Mouse (Mus musculus) gastrocnemius, adult 18-20 months (tissue): ENCODE data around the gene Ccnd1. TPM values are rescaled to one million over a fixed set of nuclear protein-coding genes. Genes with fewer than 3 reads are reported as not detected.
"Not testable (repeated sequence)": the region's sequence is repeated elsewhere in the genome, so short reads cannot be mapped to it uniquely, and the experiment has no call there.

Experiments
- DNase-seq: peaks from one replicate; pipeline ENCODE4 v3.0.0; 2021; ENCODE audit warnings: low spot score
- total RNA-seq, 2 experiments: library from RNA; stranded (reverse); gene quantifications; 2 replicates each; pipeline ENCODE4 v1.2.3; 2021

Gene Ccnd1
- total RNA-seq, 2 experiments from 2014 or later: 3.2 to 9.1 TPM

DNA sequence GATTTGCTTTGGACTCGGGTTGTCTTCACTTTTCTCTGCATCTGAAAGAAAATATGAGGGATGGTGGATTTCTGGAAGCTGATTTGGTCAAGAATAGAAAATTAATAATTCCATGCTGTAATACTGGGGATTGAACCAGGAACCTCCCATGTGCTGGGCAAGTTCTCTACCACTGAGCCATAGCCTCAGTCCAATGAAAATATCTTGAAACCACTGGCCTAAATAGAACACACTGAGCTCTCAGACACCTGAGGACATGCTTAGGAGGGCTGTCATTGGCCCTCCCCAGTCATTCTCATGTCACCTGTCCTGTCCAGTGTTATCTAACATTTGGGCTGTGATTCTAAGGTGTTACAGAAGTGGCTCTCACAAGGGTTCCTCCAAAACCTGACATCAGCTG, 28.6 kb downstream of the Ccnd1 start:
- no peak for DNase-seq

- no peak for DNase-seq
Observed at GRCm38 (mm10) chr7:144908705-144909104, 31.0 kb downstream of the Ccnd1 start.

DNA sequence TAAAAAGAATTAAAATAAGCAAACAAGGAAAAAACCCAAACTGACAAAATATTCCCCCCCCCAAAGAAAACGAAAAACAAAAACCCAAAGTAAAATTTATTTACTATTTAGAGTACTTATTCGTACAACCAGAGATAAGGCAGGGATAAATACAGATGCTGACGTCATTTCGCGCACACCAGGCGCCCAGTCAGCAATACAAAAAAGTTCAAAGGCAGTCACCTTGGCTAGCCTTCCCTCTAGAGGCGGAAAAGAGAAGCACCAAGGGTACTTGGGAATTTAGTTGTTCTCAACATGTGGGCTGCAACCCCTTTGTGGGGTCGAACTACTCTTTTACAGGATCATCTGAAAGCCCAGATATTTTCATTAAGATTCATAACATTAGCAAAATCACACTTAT, 31.9 kb downstream of the Ccnd1 start:
- DNase-seq: no peak

DNA sequence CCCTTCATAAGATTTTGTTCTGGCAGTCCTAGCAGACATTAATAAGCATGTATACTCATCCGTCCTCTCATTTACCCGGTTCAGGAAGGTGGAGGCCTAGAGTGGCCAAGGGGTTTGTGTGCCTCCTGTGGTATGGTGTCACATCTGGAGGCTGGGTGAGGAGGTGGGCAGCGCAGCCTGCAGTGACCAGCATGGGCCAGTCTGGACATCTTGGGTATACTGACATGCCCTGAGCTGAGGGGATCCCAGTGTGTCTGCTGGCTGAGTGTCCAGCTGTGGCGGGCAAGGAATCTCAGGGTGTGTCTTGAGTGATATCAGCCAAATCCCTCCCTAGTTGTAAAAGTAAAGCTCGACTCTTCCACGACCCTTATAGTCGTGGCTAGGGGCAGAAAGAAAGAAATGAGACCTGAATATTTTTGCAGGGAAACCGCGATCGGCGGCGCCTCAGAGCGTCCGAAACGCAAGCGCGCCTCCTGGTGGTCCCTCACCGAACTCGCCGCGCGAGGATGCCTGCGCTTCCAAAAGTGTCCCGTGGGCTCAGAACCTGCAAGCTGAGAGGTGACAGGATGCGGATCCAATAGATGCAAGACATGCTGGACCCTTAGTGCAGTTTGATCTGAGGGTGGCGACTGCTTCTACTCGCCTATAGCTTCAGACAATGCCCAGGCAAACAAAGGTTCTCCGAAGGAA, 32.9 kb downstream of the Ccnd1 start:
- peak; percentile 20 for DNase-seq

DNA sequence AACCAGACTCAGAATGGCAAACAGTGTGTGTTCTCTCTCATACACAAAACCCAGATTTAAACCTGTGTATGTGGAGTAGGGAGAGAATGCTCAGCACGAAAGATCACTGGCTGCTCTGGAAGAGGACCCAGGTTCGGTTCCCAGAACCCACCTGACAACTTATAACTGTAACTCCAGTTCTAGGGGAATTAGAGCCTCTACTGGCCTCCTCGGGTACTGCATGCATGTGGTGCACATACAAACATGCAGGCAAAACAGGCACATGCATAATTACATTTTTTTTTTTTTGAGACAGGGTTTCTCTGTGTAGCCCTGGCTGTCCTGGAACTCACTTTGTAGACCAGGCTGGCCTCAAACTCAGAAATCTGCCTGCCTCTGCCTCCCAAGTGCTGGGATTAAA, 34.2 kb downstream of the Ccnd1 start:
- DNase-seq: not testable (repeated sequence)

DNA sequence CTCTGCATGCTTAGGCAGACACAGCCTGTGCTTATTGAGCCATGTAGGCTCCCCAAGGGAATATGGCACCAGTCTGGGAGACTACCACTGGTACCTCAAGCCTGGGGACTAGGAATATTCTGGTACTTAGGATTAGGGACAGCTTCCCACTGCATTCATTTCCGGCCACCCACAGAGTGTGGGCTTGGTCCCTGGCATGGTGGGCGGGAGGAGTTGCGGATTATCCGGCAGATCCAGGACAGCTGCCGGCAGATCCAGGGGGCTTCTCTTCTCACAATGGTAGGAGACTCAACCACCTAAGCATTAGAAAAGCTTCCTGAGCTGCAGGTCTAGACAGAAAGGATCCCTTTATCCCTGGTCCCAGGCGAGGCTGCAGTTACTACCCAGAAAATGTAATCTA, 41.2 kb downstream of the Ccnd1 start:
- no peak for DNase-seq

GRCm38 (mm10) chr7:144896294-144897218, 43.2 kb downstream of the Ccnd1 start, which contains the start of gene Fgf15:
Fgf15 (plus strand) TSS chr7:144896531.
- no peak for DNase-seq

GRCm38 (mm10) chr7:144895305-144896111, 44.2 kb downstream of the Ccnd1 start:
- peak; percentile 59 for DNase-seq

DNA sequence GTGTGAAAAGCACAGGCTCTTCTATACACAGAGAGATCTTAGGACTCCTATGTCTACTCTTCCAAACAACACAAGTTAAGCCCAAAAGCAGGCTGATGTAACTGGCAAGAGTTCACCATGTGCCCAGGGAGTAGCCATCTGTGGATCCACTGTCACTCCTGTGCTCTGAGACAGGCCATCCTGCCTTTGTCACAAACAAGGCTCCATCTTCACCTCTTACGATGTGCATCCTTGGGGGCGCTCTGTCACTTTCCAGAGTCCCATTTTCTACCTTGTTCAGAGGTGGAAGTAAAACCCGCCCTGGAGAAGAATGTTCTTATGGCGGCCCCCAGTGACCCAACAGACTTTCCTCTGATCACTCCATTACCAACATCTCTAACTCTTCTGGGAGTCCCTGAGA, 45.0 kb downstream of the Ccnd1 start:
- no peak for DNase-seq

GRCm38 (mm10) chr7:144894191-144894590, 45.5 kb downstream of the Ccnd1 start:
- DNase-seq: no peak

- no peak for DNase-seq
Observed at GRCm38 (mm10) chr7:144892322-144892721, 47.4 kb downstream of the Ccnd1 start.

- no peak for DNase-seq
Observed at GRCm38 (mm10) chr7:144891863-144892262, 47.9 kb downstream of the Ccnd1 start.

DNA sequence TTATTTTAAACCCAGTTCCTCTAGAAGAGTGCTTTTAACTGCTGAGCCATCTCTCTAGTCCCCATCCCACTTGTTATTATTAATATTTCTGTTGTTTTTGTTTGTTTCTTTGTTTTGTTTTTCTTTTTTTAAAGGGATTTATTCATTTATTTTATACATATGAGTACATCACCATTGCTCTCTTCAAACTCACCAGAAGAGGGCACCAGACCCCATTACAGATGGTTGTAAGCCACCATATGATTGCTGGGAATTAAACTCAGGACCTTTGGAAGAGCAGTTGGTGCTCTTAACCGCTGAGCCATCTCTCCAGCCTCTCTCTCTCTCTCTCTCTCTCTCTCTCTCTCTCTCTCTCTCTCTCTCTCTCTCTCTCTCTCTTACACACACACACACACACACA, 49.1 kb downstream of the Ccnd1 start:
- DNase-seq: not testable (repeated sequence)

GRCm38 (mm10) chr7:144888564-144889299, 51.0 kb downstream of the Ccnd1 start:
- DNase-seq: no peak

DNA sequence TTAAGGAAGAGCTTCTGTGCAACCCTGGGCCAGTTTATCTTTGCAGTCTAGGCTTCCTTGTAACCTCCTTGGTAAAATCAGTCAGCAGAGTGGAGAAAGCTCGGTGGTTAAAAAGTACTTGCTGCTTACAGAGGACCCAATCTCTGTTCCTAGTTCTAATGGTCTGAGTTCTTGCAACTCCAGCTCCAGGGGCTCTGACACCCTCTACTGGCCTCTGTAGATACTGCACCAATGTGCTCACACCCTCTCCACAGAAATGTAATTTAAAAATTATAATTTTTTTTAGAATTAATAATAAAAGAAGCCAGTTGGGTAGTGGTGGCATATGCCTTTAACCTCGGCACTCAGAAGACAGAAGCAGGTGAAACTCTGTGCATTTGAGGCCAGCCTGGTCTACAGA, 52.1 kb downstream of the Ccnd1 start:
- no peak for DNase-seq

GRCm38 (mm10) chr7:144883106-144883505, 56.6 kb downstream of the Ccnd1 start:
- no peak for DNase-seq

Other genes with a start within 250 kb of the Ccnd1 start
- 1 to 10 TPM; 2.3 to 3.4 TPM for gene Ano1, start 188.0 kb downstream of the Ccnd1 start, total RNA-seq
- gene Fgf3, start 101.8 kb downstream of the Ccnd1 start, total RNA-seq: not detected
- not detected for gene Fgf4, start 92.6 kb downstream of the Ccnd1 start, total RNA-seq
- gene Fgf15, start 43.4 kb downstream of the Ccnd1 start, total RNA-seq: not detected
- gene LTO1, start 24.8 kb downstream of the Ccnd1 start, total RNA-seq: 10 to 100 TPM in 1 of 2 experiments, 1 to 10 TPM in 1; 8.0 to 10.2 TPM